Mouse (Mus musculus) kidney, adult 18-20 months (tissue): ENCODE measurements around the gene Ccdc86.

Source experiments
- DNase-seq: peaks from one replicate; pipeline ENCODE4 v3.0.0; 2021

The Ccdc86 gene

GRCm38 (mm10) chr19:10949112-10949511 is at the start of gene Ccdc86:
Gene Ccdc86 (minus strand): TSS chr19:10949266.
- DNase-seq = peak; percentile 96

GRCm38 (mm10) chr19:10993150-10993549 is 44.1 kb upstream of the Ccdc86 start, which contains the start of gene Ms4a15:
Gene Ms4a15 (minus strand): TSS chr19:10993250.
- no peak for DNase-seq

GRCm38 (mm10) chr19:10991911-10992310 is 42.8 kb upstream of the Ccdc86 start:
- DNase-seq = no peak

GRCm38 (mm10) chr19:10990751-10991150 is 41.7 kb upstream of the Ccdc86 start:
- no peak for DNase-seq

GRCm38 (mm10) chr19:10988563-10988962 is 39.5 kb upstream of the Ccdc86 start:
- no peak for DNase-seq

- DNase-seq = no peak
These were observed 36.8 kb upstream of the Ccdc86 start for GRCm38 (mm10) chr19:10985889-10986288.

- DNase-seq = no peak
These were observed 35.5 kb upstream of the Ccdc86 start for GRCm38 (mm10) chr19:10984551-10984950.

- peak; percentile 61 for DNase-seq
These were observed 34.1 kb upstream of the Ccdc86 start for GRCm38 (mm10) chr19:10983146-10983545.

GRCm38 (mm10) chr19:10980210-10980609 is 31.1 kb upstream of the Ccdc86 start:
- DNase-seq = no peak

GRCm38 (mm10) chr19:10979184-10980168 is 30.4 kb upstream of the Ccdc86 start:
- DNase-seq = peak; percentile 64

- DNase-seq = no peak
These were observed 27.3 kb upstream of the Ccdc86 start for GRCm38 (mm10) chr19:10976318-10976717.

- no peak for DNase-seq
These were observed 26.1 kb upstream of the Ccdc86 start for GRCm38 (mm10) chr19:10975187-10975586.

GRCm38 (mm10) chr19:10974238-10974865 is 25.3 kb upstream of the Ccdc86 start, which contains the start of gene Ms4a10:
Gene Ms4a10 (minus strand): TSS chr19:10974670.
- no peak for DNase-seq

- no peak for DNase-seq
These were observed 24.1 kb upstream of the Ccdc86 start for GRCm38 (mm10) chr19:10973187-10973586.

GRCm38 (mm10) chr19:10972660-10973059 is 23.6 kb upstream of the Ccdc86 start:
- no peak for DNase-seq

- DNase-seq = no peak
These were observed 21.4 kb upstream of the Ccdc86 start for GRCm38 (mm10) chr19:10970457-10970856.

GRCm38 (mm10) chr19:10968578-10968977 is 19.5 kb upstream of the Ccdc86 start:
- DNase-seq = no peak

GRCm38 (mm10) chr19:10965721-10966120 is 16.7 kb upstream of the Ccdc86 start:
- DNase-seq = no peak

- no peak for DNase-seq
These were observed 10.9 kb upstream of the Ccdc86 start for GRCm38 (mm10) chr19:10959978-10960346.

- peak; percentile 31 for DNase-seq
These were observed 10.3 kb upstream of the Ccdc86 start for GRCm38 (mm10) chr19:10959085-10959977.

- no peak for DNase-seq
These were observed 3.2 kb upstream of the Ccdc86 start for GRCm38 (mm10) chr19:10952021-10952939.

GRCm38 (mm10) chr19:10949558-10949957 is 492 bp upstream of the Ccdc86 start:
- DNase-seq = no peak
